Mouse (Mus musculus) heart, adult 9 months (tissue): ENCODE measurements around the gene Atp6v1fnb.

Source experiments
- DNase-seq, 2 experiments: peaks; one replicate each; pipeline ENCODE4 v3.0.0; 2022; ENCODE audit warnings: low spot score in 2 of 2

Gene Atp6v1fnb

GRCm38 (mm10) chr6:29471137-29471536 lies at the start of gene Atp6v1fnb:
Gene Atp6v1fnb (plus strand): TSS chr6:29471437.
- no peak for DNase-seq

- no peak for DNase-seq
These were observed 46.1 kb upstream of the Atp6v1fnb start for GRCm38 (mm10) chr6:29425118-29425517.

DNA sequence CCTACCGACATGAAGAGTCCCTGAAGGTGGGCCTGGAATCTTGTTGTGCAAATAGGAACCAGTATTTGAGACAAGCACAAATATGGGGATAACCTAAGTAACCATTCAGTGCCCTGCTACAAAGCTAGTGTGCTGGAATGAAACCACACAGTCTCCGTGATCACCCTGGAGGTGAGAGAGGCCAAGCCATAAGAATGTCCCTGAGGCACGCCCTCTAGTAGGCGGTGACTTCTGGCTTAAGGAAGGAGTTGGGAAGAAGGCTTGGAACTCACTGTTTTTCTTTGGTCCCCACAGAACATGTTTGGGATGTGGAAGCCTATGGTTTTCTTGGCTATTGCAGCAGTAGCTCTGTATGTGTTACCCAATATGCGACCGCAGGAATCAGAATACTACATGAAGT lies 44.9 kb upstream of the Atp6v1fnb start:
- no peak for DNase-seq

GRCm38 (mm10) chr6:29428171-29428570 lies 43.1 kb upstream of the Atp6v1fnb start:
- DNase-seq = no peak

- DNase-seq = peak in 1 of 2 experiments; percentile 23
These were observed 40.4 kb upstream of the Atp6v1fnb start for GRCm38 (mm10) chr6:29430681-29431420.

GRCm38 (mm10) chr6:29431473-29431872 lies 39.8 kb upstream of the Atp6v1fnb start:
- DNase-seq = peak; percentile 69

DNA sequence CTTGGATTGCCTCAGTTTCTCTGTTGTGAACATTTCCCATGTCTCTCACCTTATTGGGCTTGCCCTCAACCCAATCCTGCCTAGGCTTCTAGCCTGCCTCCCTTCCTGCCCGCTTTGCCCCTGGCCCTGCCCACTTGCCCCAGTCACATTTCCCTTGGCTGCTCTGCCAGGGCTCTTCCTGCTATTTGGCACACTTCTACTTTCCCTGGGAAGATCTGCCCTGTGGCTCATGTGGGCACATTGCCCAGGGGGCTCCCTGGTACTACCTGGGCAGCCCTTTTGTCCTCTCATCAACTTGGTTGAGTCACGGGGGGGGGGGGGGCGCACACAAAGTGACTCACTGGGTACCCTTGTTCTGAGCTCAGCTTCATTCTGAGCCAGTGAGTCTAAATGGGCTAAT lies 39.1 kb upstream of the Atp6v1fnb start:
- DNase-seq = peak; percentile 46 to 58

DNA sequence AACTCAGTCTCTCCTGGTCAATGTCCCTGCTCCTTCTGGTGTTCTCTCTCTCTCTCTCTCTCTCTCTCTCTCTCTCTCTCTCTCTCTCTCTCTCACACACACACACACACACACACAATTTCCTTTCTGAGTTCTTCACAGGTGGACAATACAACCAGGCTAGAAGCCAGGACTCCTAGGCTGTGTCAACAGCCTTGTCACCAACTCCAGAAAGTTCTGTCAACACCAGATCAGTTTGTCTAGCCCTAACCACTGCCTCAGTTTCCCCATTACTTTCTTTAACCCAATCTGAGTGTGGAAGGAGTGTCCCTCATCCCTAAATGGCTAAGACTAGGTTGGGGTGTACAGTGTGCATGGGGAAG lies 38.6 kb upstream of the Atp6v1fnb start:
- no peak for DNase-seq

GRCm38 (mm10) chr6:29433038-29433803 lies 38.0 kb upstream of the Atp6v1fnb start, which contains the start of gene Flnc:
Gene Flnc (plus strand): TSS chr6:29433256.
- peak; percentile 49 to 56 for DNase-seq

GRCm38 (mm10) chr6:29433804-29434795 lies 37.1 kb upstream of the Atp6v1fnb start:
- DNase-seq = peak; percentile 79 to 84

DNA sequence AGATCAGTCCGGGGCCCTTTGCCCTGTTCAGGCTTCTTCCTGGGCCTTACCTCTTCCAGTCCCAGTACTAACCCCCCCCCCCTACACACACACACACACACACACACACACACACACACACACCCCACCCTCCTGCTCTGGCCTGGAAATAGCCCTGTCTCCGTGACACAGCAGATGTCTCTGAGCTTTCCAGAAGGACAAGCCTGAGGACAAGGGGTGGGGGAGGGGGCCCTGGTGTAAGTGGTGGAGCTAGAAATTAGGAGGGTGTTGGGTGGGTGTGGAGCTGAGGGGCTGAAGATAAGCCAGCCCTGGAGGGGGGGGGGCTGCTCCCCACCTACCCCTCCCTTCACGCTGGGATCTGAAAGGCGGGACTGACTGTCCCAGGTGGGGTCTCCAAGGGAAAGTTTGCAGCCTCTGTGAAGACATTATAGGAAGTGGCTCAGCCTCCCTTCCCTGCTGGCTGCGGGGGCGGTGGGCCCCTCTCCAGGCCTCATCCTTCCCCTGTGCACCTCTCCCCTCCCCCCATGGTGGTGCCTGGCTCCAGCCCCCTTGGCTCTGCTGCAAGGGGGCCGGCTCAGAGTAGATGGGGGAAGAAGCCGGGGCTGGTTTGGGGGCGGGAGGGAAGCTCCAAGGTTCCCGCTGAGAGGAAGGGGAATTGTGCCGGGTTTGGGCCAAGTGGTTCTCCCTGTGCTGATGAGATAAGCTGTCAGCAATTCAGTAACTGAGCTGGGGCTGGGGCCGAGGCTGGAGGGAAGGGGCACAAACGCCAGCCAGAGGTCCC lies 36.1 kb upstream of the Atp6v1fnb start:
- peak; percentile 52 to 56 for DNase-seq

DNA sequence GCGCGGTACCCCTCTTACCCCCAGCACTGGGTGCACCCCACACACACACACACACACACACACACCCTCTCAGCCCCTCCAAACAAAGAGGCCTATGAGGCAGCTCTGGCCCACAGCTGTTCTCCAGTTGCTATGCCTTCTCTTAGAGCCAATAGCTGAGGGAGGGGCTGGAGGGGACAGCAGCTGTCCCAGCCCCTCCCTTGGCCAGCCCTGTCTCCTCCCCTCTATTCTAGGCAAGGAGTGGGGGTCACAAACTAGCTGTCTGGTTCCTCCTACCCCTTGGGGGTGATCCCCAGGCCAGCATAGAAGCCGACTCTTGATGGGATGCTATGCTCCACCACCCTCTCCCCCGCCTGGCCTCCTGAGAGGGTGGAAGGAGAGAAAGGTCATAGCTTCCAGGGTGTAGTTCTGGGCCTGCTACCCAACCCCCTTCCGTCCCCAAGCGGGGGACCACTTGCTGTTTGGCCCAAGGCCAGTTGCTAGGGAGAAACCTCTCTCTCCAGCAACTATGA lies 35.2 kb upstream of the Atp6v1fnb start:
- peak; percentile 44 to 61 for DNase-seq

- DNase-seq = peak; percentile 76 to 82
These were observed 34.7 kb upstream of the Atp6v1fnb start for GRCm38 (mm10) chr6:29436461-29436934.

DNA sequence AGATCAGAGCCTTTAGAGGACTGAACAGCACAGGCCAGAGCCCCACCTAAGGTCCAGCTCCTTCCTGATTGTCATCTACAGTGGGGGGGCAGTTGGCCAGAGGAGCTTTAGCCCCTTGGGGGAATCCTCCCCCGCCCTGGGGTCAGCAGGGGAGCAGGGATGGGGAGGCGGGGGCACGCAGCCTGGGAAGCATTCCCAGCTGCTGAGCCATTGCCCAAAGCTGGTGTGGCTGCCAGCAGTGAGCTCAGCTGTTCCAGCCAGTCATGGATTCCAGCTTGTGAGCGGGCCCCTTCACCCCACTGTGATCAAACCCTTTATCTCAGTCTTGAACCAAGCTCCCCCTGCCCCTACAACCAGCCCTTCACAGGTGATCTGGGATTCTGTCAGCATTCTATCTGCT lies 32.0 kb upstream of the Atp6v1fnb start:
- peak in 1 of 2 experiments; percentile 30 for DNase-seq

GRCm38 (mm10) chr6:29439789-29440188 lies 31.4 kb upstream of the Atp6v1fnb start:
- no peak for DNase-seq

DNA sequence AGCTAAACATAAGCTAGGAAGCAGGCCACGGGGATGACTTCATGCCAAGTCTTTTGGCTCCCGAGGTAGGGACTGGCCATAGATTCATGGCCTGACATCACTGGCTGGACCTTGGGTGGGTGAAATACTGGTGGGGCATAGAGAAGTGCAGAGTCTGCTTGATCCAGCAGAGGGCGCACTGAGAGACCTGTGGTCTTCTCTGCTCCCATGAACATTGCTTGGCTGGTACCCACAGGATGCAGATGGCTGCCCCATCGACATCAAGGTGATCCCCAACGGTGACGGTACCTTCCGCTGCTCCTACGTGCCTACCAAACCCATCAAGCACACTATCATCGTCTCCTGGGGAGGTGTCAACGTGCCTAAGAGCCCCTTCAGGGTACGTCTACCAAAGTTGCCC lies 26.5 kb upstream of the Atp6v1fnb start:
- DNase-seq = no peak

DNA sequence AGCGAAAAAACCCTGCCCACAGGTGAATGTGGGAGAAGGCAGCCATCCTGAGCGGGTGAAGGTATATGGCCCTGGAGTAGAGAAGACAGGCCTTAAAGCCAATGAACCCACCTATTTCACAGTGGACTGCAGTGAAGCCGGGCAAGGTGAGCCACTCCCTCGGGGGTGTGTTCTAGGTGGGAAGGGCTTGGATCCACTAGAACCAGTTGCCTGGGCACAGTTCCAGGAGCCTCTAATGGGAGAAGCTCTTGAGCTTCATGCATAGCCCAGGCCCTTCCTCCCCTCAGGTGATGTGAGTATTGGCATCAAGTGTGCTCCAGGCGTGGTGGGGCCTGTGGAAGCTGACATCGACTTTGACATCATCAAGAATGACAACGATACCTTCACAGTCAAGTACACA lies 25.9 kb upstream of the Atp6v1fnb start:
- no peak for DNase-seq

DNA sequence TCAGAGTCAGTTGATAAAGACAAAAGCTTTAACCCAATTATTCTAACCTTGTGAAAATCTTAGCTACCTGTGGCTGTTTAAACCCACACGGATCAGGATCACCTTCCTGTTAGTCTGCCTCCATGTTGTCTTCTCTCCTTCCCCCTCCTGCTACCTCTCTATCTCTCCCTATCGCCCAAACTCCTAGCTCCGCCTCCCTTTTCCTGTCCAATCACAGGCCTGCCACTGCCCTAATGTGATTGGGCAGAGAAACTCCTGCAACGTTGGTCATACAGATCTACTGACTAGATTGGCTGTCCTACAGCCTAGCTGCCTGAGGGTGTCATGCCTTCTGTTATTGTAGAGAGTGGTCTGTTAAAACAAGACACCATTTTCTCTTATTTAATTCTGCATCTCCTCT lies 21.4 kb upstream of the Atp6v1fnb start:
- DNase-seq = no peak

- DNase-seq = no peak
These were observed 20.6 kb upstream of the Atp6v1fnb start for GRCm38 (mm10) chr6:29450667-29451066.

GRCm38 (mm10) chr6:29461502-29461901 lies 9.7 kb upstream of the Atp6v1fnb start:
- DNase-seq = no peak

- no peak for DNase-seq
These were observed 7.8 kb upstream of the Atp6v1fnb start for GRCm38 (mm10) chr6:29463388-29463787.
